Mouse (Mus musculus): ENCODE measurements around the gene Ern1.
"Not testable (repeated sequence)": the region's sequence is repeated elsewhere in the genome, so short reads cannot be mapped to it uniquely, and the experiment has no call there.

The Ern1 gene

GRCm38 (mm10) chr11:106437543-106437942 is 50.1 kb downstream of the Ern1 start:
- no peak for DNase-seq (ENCODE audit: low read depth, low spot score)

- no peak for DNase-seq (ENCODE audit: low read depth, low spot score)
Measured at GRCm38 (mm10) chr11:106437039-106437438, 50.6 kb downstream of the Ern1 start.

GRCm38 (mm10) chr11:106430392-106430791 is 57.3 kb downstream of the Ern1 start:
- DNase-seq (ENCODE audit: low read depth, low spot score): no peak

GRCm38 (mm10) chr11:106429689-106430088 is 58.0 kb downstream of the Ern1 start:
- no peak for DNase-seq (ENCODE audit: low read depth, low spot score)

- DNase-seq (ENCODE audit: low read depth, low spot score): no peak
Measured at GRCm38 (mm10) chr11:106428556-106428955, 59.1 kb downstream of the Ern1 start.

GRCm38 (mm10) chr11:106428106-106428505 is 59.5 kb downstream of the Ern1 start:
- no peak for DNase-seq (ENCODE audit: low read depth, low spot score)

GRCm38 (mm10) chr11:106426447-106426846 is 61.2 kb downstream of the Ern1 start:
- DNase-seq (ENCODE audit: low read depth, low spot score): no peak

- DNase-seq (ENCODE audit: low read depth, low spot score): no peak
Measured at GRCm38 (mm10) chr11:106425201-106425600, 62.5 kb downstream of the Ern1 start.

- no peak for DNase-seq (ENCODE audit: low read depth, low spot score)
Measured at GRCm38 (mm10) chr11:106419262-106420102, 68.2 kb downstream of the Ern1 start.

- peak; percentile 91 for DNase-seq (ENCODE audit: low read depth, low spot score)
Measured at GRCm38 (mm10) chr11:106418622-106419196, 68.9 kb downstream of the Ern1 start.

- no peak for DNase-seq (ENCODE audit: low read depth, low spot score)
Measured at GRCm38 (mm10) chr11:106417860-106418259, 69.8 kb downstream of the Ern1 start.

GRCm38 (mm10) chr11:106416331-106416730 is 71.3 kb downstream of the Ern1 start:
- DNase-seq (ENCODE audit: low read depth, low spot score): no peak

- no peak for DNase-seq (ENCODE audit: low read depth, low spot score)
Measured at GRCm38 (mm10) chr11:106412641-106413360, 74.9 kb downstream of the Ern1 start.

- DNase-seq (ENCODE audit: low read depth, low spot score): no peak
Measured at GRCm38 (mm10) chr11:106411157-106411556, 76.5 kb downstream of the Ern1 start.

- no peak for DNase-seq (ENCODE audit: low read depth, low spot score)
Measured at GRCm38 (mm10) chr11:106410507-106410906, 77.1 kb downstream of the Ern1 start.

GRCm38 (mm10) chr11:106410011-106410410 is 77.6 kb downstream of the Ern1 start:
- no peak for DNase-seq (ENCODE audit: low read depth, low spot score)

GRCm38 (mm10) chr11:106398481-106398880 is 89.2 kb downstream of the Ern1 start:
- no peak for DNase-seq (ENCODE audit: low read depth, low spot score)

- DNase-seq (ENCODE audit: low read depth, low spot score): no peak
Measured at GRCm38 (mm10) chr11:106397656-106398055, 90.0 kb downstream of the Ern1 start.

GRCm38 (mm10) chr11:106394055-106394454 is 93.6 kb downstream of the Ern1 start:
- DNase-seq (ENCODE audit: low read depth, low spot score): not testable (repeated sequence)

GRCm38 (mm10) chr11:106393331-106393616 is 94.4 kb downstream of the Ern1 start:
- DNase-seq (ENCODE audit: low read depth, low spot score): no peak

GRCm38 (mm10) chr11:106392597-106393330 is 94.9 kb downstream of the Ern1 start:
- DNase-seq (ENCODE audit: low read depth, low spot score): no peak
